Mouse (Mus musculus) limb, embryonic 12.5 days (tissue): ENCODE data around the gene Chdh. TPM values are rescaled to one million over a fixed set of nuclear protein-coding genes. Genes with fewer than 3 reads are reported as not detected.

Source experiments
- ATAC-seq: fragments of 200-750 bp; cut with Nextera tagmentation; 2 replicates; pipeline ENCODE4 v1.8.0; 2017; ENCODE audit warnings: low read depth, moderate TSS enrichment; ENCODE audit not compliant: insufficient number of reproducible peaks, insufficient read depth, low FRiP score, low TSS enrichment
- H3K27ac ChIP-seq: fragments of 300-500 bp; sonication (generic); 2 replicates; pipeline ENCODE4 v1.5.1; 2016; ENCODE audit warnings: mild to moderate bottlenecking, moderate library complexity
- H3K27me3 ChIP-seq: fragments of 300-500 bp; sonication (generic); 2 replicates; pipeline ENCODE4 v1.6.1; 2016; ENCODE audit warnings: mild to moderate bottlenecking, moderate library complexity
- H3K36me3 ChIP-seq: fragments of 300-500 bp; sonication (generic); 2 replicates; pipeline ENCODE4 v1.6.1; 2016; ENCODE audit warnings: mild to moderate bottlenecking, moderate library complexity
- H3K4me1 ChIP-seq: fragments of 300-500 bp; sonication (generic); replicated peaks from 2 replicates; pipeline ENCODE4 v1.6.1; 2016
- H3K4me2 ChIP-seq: fragments of 300-500 bp; sonication (generic); 2 replicates; pipeline ENCODE4 v1.6.1; 2016; ENCODE audit warnings: mild to moderate bottlenecking, moderate library complexity
- H3K4me3 ChIP-seq: fragments of 300-500 bp; sonication (generic); replicated peaks from 2 replicates; pipeline ENCODE4 v1.5.1; 2016; ENCODE audit warnings: mild to moderate bottlenecking
- H3K9ac ChIP-seq: fragments of 300-500 bp; sonication (generic); replicated peaks from 2 replicates; pipeline ENCODE4 v1.6.1; 2016; ENCODE audit warnings: mild to moderate bottlenecking, moderate library complexity
- H3K9me3 ChIP-seq: fragments of 300-500 bp; sonication (generic); 2 replicates; pipeline ENCODE4 v1.6.1; 2016; ENCODE audit warnings: mild to moderate bottlenecking, moderate library complexity
- WGBS: fragments of 180-500 bp; shearing (Covaris S2); methylation state at CpG from one replicate; pipeline ENCODE4 v1.1.7; 2016; 5-methylcytosine and 5-hydroxymethylcytosine counted together
- microRNA-seq: library from miRNA; unstranded; fragments of <30 nt; microRNA quantifications from one replicate; pipeline ENCODE4, GENCODE M21; 2017
- polyA plus RNA-seq: library from polyadenylated mRNA; unstranded; fragments of >200 nt; fragmentation: Nextera tagmentation; extraction: Ambion mirVana; gene quantifications from 2 replicates; pipeline ENCODE4 v1.2.1, GENCODE M21; 2016

Chdh gene
- polyA plus RNA-seq, 1 experiment from 2014 or later: 0.49 TPM

DNA sequence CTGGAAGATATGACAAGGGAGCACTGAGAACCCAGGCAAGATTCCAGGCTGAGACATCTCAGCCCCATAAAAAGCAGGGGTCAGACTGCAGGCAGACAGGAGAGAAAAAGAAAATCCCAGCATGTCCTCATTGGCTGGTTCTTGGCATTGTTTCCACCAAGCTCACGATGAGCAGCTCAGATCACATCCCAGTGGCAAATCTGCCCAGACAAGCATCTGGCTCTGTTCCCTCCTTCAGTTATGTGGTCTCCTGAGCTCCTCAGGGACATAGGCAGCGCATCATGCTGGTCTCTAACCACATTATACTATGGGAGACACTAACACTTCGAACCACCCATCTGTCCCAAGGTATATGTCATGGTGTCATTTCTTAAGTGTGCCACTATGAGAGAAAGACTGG is 59.7 kb downstream of the Chdh start:
- WGBS: 84% methylated on average over 3 of the region's 3 CpGs

GRCm38 (mm10) chr14:30075268-30075887 is 66.6 kb downstream of the Chdh start:
- H3K27ac ChIP-seq: no peak overlapping the region
- no peaks in the 10 kb centered on the region for H3K9me3 ChIP-seq
- no peaks in the 10 kb centered on the region for H3K27me3 ChIP-seq
- 75% methylated on average over 7 of the region's 7 CpGs for WGBS
- H3K4me2 ChIP-seq: no peak overlapping the region
- no peak for ATAC-seq
- H3K9ac ChIP-seq: no peak overlapping the region
- no peaks in the 10 kb centered on the region for H3K36me3 ChIP-seq
- H3K4me1 ChIP-seq: no peaks in the 10 kb centered on the region
- H3K4me3 ChIP-seq: no peak overlapping the region

More for the DNA sequence above, 59.7 kb downstream of the Chdh start:
- Histone ChIP-seq H3K4me1 (no peaks in the 10 kb centered on the region), H3K9me3 (no peaks in the 10 kb centered on the region), H3K9ac (no peak overlapping the region), H3K27me3 (no peaks in the 10 kb centered on the region), H3K36me3 (no peaks in the 10 kb centered on the region), H3K4me3 (no peak overlapping the region), H3K4me2 (no peak overlapping the region), H3K27ac (no peak overlapping the region)
- no peak for ATAC-seq

GRCm38 (mm10) chr14:30078115-30078808 is 69.4 kb downstream of the Chdh start:
- Histone ChIP-seq H3K27ac (no peak overlapping the region), H3K9ac (no peak overlapping the region), H3K4me1 (no peaks in the 10 kb centered on the region), H3K9me3 (0 out of 2 replicates have a peak, but pooled peaks cover 4% of the 10 kb centered on the region), H3K27me3 (no peaks in the 10 kb centered on the region), H3K4me2 (no peak overlapping the region), H3K36me3 (no peaks in the 10 kb centered on the region), H3K4me3 (no peak overlapping the region)
- no peak for ATAC-seq
- 77% methylated on average over 15 of the region's 15 CpGs for WGBS

- H3K36me3 ChIP-seq: no peaks in the 10 kb centered on the region
- no peaks in the 10 kb centered on the region for H3K27me3 ChIP-seq
- H3K4me1 ChIP-seq: no peaks in the 10 kb centered on the region
- no peak for ATAC-seq
- 0 out of 2 replicates have a peak, but pooled peaks cover 4% of the 10 kb centered on the region for H3K9me3 ChIP-seq
- H3K9ac ChIP-seq: no peak overlapping the region
- no peak overlapping the region for H3K4me2 ChIP-seq
- no peak overlapping the region for H3K4me3 ChIP-seq
- WGBS: 73% methylated on average over 4 of the region's 4 CpGs
- H3K27ac ChIP-seq: no peak overlapping the region
These were observed 70.9 kb downstream of the Chdh start for GRCm38 (mm10) chr14:30079729-30080128.

Small RNA genes lying within 50 kb of the gene (microRNA-seq; reads per million reads assigned to microRNA genes)
- gene Mir6947: not detected

Other genes starting within 250 kb of the Chdh start
- gene Selenok, start 40.7 kb upstream of the Chdh start, polyA plus RNA-seq: 260 and 271 TPM in 2 replicates
- 77.4 and 78.1 TPM in 2 replicates for gene Actr8, start 30.7 kb upstream of the Chdh start, polyA plus RNA-seq
- 0.40 and 1.3 TPM in 2 replicates for gene Il17rb, start 127 bp upstream of the Chdh start, polyA plus RNA-seq